Mouse (Mus musculus) thymus, postnatal 0 days (tissue): ENCODE measurements around the gene Mbd3. TPM values are rescaled to one million over a fixed set of nuclear protein-coding genes. Genes with fewer than 3 reads are reported as not detected.

ENCODE experiments used
- DNase-seq: peaks from one replicate; pipeline ENCODE4 v3.0.0-alpha.2; 2015; ENCODE audit warnings: low spot score
- polyA plus RNA-seq: library from polyadenylated mRNA; unstranded; fragments of >200 nt; fragmentation: Nextera tagmentation; extraction: Ambion mirVana; gene quantifications from 2 replicates; pipeline ENCODE4 v1.2.1, GENCODE M21; 2015

Mbd3 gene
- polyA plus RNA-seq, 1 experiment from 2014 or later: 166 TPM

DNA sequence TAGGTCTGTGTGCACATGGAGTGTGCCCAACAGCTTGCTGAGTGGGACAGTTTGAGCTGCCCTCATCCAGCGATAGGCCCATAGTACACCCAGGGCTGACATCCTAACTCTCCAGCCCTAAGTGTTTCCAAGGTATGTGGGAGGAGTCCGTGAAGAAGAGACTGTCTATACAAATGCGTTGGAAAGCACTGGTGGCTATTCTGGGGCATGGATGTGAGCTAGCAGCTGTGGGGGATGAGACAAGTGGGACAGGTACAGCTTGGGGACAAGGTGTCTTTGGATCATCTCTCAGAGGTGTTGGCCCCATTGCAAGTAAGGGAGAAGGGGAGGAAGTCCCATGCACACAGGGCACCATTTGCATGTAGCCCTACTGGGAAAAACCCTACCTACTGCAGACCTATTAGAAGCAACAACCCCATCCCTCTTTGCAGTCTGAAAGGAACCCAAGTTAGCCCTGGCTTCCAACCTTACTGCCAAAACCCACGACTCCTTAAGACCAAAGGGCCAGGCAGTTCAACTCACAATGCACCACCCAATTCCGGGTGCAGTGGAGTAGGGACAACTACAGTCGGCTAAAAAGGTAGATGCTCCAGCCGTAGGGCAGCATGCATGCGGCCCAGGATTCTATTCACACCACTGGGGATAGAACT, 1.7 kb downstream of the Mbd3 start:
- no peak for DNase-seq

DNA sequence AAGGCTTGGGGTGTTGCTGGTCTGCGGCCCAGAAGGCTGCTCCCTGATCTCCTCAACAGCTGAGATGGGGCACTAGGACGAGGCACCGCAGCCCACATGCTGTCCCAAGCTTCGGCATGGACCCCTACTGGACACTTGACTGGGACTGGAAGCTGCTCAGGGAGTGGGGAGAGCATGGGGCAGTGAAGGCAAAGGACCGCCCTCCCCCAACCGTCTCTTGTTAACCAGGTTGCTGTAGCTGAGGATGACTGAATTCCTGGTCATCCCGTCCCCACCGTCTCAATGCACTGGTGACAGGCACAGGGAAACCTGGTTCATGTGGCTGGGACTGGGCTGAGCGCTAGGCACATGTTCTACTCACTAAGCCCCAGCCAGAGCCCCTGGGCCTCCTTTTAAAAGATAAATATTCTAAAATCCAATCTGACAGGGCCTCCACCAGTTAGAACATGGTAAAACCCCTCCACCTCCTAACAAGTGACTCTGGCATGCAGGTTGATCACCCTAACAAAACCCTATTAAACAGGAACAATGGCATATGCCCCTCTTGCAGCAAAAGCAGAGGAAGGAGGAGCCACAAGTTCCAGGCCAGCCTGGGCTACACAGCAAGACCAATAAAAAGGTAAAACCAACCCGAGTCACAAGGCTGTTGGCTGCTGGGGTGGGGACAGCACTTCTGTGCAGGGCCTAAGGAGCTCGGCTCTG, 2.4 kb downstream of the Mbd3 start:
- no peak for DNase-seq

DNA sequence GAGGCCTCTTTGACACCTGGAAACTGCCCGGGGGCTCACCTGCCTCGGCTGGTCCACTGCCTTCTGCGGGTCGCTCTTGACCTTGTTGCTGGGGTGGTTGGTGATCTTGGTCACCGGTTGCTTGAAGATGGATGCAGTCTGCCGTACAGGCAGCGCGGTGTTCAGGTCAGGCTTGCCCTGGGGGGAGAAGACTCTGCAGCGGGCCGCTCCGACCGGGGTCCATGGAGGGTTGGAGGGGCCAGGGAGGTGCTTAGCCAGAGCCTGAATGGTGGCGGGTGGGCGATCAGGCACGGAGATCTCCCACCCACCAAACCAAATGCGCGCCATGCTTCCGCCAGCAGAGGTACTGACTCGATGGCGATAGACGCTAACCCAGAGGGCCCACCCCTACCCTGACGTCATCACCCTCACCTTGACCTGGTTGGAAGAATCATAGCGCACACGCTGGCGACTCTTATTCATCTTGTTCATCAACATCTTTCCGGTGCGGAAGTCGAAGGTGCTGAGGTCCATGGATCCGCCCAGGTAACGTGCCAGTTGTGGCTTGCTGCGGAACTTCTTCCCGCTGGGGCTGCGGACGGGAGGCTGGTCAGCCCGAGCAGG, 4.2 kb downstream of the Mbd3 start:
- no peak for DNase-seq

DNA sequence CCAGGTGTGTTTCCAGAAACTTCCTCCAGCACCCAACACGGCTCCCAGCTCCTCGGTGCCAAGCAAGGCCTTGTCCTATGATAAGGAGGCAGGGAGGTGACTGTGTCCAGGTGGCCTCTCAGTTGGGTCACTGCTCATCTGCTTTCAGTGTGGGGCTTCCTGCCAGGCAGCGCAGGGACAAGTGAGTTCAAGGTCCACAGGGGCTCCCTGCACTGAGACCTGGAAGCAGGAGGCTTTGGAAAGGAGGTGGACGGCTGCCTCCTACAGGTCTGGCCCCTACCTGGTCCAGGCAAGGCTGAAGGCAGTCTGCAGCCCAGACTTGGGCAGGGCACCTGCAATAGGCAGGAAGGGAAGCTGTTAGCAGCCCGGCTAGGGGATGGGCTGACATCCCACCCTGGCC, 6.7 kb downstream of the Mbd3 start:
- no peak for DNase-seq

DNA sequence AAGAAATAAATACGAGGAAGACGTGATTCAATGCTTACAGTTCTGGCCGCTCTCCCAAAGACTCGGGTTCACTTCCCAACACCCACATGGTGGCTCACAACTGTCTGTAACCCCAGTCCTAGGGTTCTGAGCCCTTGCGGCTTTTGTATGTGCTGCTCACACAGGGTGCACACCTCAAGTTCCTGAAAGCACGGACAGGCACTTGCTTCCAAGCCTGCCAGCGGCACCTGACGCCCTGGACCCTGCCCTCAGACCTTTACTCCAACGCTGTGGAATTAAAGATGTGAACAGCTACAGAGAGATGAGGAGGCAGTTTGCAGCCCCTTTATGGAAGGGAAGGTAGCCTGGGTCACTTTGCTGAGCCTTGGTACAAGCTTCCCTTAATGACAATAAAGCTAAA, 8.7 kb downstream of the Mbd3 start:
- no peak for DNase-seq

DNA sequence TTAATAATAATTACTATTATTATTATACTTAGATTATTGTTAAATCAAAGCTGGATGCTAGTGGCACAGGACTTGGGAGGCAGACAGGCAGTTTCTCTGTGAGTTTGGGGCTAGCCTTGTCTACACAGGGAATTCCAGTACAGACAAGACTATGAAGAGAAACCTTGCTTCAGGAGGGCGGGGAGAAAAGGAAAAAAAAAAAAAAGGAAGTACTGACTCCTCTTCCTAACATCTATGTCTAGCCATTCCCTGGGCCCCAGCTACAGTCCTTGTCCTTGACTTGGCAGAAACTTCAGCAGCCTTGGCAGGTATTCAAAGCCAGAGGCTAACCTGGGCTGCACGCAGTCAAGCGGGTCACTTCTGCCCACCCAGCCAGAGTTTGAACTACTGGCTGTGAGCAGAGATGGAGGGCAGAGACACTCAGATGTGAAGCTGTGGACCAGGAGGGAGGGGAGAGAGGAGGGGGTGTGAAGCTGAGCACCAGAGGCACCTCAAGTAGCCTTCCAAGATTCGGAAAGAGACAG, 10.1 kb downstream of the Mbd3 start:
- DNase-seq: no peak

DNA sequence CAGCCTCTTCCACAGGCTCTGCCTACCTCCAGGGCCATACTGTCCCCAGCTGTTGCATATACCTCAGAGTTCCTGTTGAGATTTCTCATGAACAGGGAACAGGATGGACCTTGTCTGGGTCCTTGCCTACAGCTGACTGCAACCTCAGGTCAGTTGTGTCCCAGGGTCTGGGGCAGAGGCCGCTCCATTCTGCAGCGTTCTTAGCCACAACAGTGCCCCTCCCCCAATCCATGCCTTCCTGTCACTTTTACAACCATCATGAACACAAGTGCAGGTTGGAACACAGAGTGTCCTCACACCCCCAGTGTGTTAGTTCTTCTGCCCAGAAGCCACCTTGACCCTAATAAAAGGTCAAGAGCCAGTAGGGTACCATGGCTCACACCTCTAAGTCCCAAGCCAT, 10.6 kb downstream of the Mbd3 start:
- DNase-seq: no peak

DNA sequence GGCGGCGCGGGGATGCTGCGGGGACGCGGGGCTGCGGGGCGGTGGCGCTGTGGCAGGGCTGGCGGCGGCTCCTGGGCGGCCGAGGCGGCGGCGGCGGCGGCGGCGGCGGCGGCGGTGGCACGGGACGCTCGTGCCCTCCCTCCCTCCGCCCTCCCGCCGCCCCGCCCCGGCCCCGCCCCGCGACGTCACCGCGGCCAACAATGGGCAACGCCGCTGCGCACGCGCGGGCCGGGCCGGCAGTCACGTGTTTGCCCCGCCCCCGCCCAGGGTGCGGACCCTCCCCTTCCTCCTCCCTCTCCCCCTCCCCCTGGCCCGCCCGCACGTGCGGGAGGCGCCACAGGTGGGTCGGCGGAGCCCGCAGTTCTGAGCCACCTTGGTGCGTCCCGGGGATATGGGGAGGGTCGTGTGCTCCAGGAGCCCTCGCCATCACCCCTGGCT, 11.8 kb downstream of the Mbd3 start, which contains the start of gene Mex3d:
Gene Mex3d, minus strand, starts transcription at position 138 of the 438 bp plus-strand sequence.
- DNase-seq: peak; percentile 93

DNA sequence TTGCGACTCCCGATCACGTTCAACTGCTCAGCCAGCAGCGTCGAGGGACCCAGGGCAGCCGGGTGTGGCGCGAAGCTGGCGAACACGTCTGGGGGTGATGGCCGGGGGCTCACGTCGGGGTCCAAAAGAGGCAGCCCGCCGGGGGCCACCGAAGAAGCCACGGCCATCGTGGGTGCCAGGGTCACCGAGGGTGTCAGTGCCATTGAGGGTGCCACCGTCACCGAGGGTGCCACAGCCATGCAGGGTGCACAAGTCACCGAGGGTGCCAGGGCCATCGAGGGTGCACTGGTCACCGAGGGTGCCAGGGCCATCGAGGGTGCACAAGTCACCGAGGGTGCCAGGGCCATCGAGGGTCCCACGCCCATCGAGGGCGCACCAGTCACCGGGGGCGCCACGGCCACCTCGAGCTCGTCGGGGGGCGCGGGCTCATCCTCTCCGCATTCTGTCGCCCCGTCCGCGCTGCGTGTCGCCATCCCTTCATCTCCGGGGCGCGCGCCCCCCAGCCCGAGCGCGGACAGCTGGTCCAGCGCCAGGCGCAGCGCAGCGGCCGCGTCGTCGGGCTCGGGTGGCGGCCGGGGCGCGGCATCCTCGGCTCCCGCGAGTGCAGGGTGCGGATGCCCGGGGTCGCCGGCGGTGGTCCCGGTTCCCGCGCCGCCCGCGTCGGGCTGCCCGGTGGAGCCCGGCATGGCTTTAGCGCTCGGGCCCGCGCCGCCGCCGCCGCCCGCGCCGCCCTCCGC, 12.4 kb downstream of the Mbd3 start:
- DNase-seq: peak; percentile 35

DNA sequence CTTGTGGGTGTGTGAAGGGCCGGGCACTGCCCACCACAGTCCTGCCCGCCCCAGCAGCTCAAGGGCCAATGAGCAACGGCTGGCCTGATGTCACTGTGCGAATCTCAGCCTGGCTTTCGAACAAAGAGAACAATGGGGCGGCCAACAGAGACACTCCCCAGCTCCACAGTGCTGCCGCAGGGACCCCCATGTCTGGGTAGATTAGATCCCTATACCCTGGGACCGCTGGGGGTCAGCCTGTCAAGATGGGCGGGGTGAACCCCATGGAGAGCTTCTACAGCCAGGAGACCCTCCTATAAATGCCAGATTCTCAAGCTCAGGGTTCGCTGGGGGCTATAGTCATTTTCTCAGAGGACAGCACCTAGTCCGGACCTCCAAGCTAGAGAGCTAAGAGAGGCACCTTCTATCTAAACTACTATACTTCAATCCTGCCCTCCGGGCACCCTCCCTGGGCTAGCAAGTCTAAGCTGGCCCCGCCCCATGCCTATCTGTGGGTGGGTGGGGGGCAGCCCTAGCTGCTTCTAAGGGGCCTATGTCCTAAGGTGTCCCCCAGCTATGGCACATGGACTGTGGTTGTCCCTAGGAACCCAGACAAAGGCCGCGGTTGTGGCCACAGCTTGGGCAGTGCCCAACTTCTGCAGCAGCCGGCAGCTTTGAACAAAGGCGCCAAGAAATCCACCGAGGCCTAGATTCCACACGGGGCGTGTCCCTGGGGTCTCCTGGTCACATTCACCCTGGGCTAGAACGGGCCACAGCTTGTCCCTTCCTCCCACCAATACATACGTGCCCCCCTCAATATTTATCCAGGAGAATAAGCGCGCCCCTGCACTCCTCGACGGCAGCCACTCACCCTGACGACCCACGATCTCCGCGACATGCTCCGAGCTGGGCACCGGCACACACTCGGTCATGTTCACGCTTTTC, 13.3 kb downstream of the Mbd3 start:
- no peak for DNase-seq

DNA sequence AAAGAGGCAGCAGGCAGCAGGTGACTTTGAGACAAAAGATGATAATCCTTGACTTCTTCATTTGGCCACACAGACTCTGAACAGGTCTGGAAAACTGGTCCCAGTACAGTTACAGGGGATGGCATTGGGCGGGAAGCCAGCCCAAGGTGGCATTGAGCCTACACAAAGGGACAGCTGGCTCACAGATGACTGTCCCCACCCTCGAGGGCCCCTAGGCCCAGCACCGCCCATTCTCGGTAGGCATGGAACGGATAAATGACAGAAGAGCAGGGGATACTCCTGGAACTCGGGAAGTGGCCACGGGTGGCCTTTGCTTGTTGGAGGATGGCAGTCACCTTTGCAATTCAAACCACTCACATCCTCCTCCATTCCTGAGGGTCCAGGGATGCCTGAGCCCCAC, 14.0 kb downstream of the Mbd3 start:
- DNase-seq: no peak

DNA sequence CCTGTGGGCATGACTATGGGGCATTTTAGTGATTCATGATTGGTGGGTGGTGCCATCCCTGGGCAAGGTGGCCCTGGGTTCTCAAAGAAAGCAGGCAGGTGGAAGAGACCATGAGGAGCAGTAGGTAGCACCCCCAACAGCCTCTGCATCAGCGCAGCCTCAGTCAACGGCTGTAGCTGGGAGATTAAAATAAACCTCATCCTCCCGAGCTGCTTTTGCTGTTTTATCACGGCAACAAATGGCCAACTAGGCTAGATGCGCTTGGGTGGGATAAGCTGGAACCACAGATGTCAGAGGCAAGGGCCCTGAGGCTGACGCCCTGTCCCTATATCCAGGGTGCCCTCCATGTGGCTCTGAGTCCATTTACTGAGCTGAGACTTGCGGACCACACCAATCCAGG, 14.6 kb downstream of the Mbd3 start:
- DNase-seq: no peak

DNA sequence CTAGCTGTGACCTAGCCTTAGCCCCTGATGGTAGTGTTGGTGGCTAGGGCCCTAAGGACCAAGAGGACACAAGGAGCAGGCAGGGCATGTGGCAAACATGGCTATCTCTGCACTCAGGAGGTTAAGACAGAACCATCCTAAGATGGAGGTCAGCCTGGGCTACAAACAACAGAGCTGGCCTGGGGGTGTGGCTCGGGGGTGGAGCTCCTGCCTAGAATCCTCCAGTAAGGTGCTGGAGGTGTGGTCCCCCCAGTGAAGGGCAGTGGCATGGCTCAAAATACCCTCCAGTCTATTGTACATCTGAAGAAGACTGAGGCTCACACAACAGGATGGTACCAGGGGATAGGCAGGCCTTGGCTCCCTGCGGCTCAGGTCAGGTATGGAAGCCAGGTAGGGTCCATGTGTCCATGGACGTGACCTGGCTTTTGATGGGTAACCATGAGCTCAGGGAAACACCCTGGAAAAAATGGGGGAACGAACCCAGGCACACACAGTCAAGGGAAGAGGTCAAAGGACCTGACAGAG, 15.2 kb downstream of the Mbd3 start:
- no peak for DNase-seq

DNA sequence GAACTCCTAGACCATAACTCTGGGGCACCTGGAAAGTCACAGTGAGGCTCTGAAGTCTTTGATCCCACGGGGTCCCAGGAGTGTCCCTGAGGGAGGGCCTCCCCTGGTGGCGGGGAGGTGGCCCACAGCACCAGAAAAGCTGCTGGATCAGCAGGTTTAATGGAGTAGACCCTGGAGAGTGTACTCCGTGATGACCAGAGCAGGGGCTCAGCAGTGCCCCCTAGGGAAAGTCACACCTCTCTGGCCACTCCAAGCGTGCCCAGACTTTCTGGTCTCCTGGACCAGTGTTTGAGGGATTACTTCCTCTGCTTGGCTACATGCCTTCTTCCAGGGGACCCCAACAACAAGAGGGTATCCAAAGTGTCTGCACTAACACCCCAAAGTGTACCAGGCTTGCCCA, 15.9 kb downstream of the Mbd3 start:
- no peak for DNase-seq

DNA sequence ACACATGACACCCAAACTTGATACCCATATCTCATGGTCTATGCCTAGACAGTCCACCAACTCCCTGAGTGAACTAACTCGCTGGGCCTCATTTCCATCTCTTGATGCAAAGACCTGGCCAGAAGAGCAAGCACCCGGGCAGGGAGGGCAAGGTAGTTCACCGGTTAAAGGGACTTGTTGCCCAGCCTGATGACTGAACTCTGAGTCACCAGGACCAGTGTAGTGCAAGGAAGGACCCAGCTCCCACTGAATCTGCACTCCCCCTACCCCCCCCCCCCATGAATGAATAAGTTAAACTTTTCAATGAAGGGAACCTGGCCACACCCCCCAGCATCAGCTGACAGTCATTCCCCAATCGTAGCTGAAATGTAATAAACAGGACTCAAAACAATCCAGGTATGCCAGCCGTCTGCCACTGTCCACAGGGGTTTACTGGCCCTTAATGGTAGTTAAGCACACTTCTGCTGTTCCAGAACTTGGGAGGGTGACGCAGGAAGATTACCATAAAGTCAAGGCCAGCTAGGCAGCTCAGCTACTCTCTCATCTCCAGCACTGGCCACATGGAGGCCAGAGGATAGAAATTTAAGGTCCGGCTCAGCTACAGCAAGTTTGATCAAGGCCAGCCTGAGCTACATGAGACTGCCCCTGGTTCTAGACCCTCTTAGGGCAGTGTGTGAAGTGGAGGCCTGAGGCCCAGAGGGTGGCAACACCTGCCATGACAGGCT, 16.5 kb downstream of the Mbd3 start:
- DNase-seq: no peak

DNA sequence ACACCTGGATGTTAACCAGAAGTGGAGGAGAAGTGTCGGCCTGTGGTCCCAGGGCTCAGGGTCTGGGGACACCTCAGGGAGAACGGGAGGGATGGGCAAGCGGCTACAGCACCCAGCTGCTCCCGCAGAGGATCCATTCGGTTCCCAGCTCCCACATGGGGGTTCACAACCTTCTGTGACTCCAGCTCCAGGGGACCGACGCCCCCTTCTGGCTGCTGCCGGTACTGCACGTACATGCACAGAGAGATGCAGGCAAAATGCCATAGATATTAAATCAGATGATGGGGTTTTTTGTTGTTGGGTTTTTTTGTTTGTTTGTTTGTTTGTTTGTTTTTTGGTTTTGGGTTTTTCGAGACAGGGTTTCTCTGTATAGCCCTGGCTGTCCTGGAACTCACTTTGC, 21.6 kb downstream of the Mbd3 start:
- DNase-seq: no peak

DNA sequence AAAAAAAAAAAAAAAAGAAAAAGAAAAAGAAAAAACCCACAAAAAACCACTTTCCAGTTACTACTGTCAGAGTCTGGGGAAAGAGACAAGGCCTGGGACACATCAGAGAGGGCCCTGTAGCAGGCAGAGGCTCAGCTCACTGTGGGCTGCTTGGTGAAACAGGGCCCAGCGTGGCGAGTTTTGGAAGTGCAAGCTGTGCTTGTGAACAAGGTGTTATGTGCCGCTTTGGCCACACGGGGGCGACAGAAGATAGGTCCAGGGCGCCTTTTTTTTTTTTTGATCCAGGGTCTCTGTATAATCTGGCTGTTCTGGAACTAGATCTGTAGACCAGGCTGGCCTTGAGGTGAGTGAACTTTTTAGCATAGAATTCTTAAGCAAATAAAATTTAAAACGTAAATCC, 23.2 kb downstream of the Mbd3 start:
- peak; percentile 93 for DNase-seq

DNA sequence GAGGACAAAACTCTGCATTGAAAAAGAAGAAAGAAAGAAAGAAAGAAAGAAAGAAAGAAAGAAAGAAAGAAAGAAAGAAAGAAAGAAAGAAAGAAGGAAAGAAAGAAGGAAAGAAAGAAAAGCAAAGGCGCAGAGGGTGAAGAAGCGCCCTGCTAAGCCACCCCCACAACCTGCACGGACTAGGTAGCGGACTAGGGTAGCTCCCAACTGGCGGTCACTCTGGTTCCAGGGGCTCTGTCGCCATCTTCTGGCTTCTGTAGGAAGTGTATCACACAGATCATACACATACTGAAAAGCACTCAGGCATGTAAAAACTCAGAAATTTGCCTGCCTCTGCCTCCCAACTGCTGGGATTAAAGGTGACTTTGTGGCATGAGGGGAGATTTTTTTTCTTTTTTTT, 25.3 kb downstream of the Mbd3 start:
- DNase-seq: peak; percentile 63

DNA sequence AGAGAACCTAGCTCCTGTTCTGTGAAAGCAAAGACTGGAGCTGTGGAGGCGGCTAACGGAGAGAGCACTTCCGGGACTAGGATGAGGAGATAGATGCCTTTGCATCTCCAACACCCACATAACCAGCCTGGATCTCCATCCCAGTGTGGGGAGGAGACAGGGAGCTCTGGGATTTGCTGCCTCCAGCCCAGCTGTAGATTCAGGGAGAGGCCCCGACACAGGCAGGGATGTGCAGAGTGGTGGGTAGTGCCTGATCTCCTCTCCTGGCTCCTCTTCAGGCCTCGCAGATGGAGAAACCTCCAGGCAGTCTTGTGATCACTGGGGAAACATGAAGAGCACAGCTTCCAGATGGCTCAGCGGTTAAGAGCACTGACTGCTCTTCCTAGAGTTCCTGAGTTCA, 26.6 kb downstream of the Mbd3 start:
- no peak for DNase-seq

DNA sequence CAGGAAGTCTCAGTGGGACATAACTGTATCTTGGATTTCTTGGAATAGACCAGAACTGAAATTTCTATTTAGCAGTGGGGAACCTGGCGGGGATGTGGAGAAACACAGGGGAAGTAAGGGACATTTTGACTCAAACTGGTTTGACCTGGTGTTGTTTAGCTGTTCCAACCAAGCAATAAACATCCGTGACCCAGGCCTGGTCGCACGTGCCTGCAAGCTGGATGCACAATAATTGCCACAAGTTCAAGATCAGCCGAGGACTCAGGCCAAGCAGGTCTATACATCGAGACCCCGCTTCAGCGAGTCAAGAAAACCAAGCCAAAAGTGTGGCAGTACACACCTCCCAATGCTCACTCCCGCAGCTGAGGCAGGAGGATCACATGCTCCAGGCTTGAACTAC, 27.4 kb downstream of the Mbd3 start:
- no peak for DNase-seq
